Mouse (Mus musculus) cerebellum, adult 9-10 months (tissue): ENCODE data around the gene Zc2hc1b.

Experiments used
- DNase-seq: peaks from one replicate; pipeline ENCODE4 v3.0.0; 2022

Gene Zc2hc1b

GRCm38 (mm10) chr10:13112849-13113248, 65.0 kb downstream of the Zc2hc1b start:
- DNase-seq: no peak

DNA sequence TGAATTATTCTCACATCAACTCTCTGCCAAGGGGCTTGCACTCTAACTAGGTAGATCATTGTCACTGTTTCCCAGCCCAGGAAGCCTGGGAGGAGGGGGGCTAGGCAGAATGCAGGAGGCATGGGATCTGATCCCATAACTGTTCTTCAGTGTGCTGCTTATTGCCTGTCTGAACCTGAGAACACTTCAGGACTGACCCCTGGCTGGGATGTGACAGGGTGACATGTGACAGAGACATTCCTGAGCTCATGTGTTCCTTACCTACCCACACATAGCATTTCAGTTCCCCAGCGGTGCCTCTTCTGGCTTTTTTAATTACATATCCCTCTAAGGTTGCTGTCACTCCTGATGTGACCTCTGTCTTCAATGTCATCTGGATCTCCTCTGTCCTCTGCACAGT, 68.0 kb downstream of the Zc2hc1b start:
- no peak for DNase-seq

DNA sequence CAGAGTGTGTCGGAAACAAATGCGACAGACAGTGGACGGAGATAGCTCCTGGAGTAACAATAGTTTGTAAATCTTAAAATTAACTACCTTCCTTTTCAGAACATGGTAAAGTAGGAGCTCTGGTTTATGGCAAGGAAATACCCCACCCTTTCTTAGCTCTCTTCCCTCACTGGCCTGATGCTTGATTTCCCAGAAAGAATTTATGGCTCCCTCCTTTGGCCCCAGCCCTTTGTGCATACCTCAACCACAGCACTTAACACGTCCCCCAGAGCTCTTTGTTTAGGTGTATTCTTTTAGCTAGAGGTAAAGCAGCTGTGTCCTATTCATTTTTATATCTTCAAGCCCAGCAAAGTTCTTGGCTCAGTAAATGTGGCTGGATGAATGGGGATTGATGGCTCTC, 69.0 kb downstream of the Zc2hc1b start:
- no peak for DNase-seq

- no peak for DNase-seq
Measured at GRCm38 (mm10) chr10:13108021-13108548, 69.7 kb downstream of the Zc2hc1b start.

GRCm38 (mm10) chr10:13106909-13107624, 70.8 kb downstream of the Zc2hc1b start:
- DNase-seq: no peak

- DNase-seq: no peak
Measured at GRCm38 (mm10) chr10:13103838-13104237, 74.0 kb downstream of the Zc2hc1b start.

- no peak for DNase-seq
Measured at GRCm38 (mm10) chr10:13102360-13102759, 75.5 kb downstream of the Zc2hc1b start.

- no peak for DNase-seq
Measured at GRCm38 (mm10) chr10:13100061-13100648, 77.7 kb downstream of the Zc2hc1b start.
